Mouse (Mus musculus) spleen, postnatal 4 days (tissue): ENCODE data around the gene Dlgap5.

Experiments
- DNase-seq, 2 experiments: peaks; one replicate each; pipeline ENCODE4 v3.0.0; 2022; ENCODE audit warnings: low spot score in 2 of 2

Gene Dlgap5

DNA sequence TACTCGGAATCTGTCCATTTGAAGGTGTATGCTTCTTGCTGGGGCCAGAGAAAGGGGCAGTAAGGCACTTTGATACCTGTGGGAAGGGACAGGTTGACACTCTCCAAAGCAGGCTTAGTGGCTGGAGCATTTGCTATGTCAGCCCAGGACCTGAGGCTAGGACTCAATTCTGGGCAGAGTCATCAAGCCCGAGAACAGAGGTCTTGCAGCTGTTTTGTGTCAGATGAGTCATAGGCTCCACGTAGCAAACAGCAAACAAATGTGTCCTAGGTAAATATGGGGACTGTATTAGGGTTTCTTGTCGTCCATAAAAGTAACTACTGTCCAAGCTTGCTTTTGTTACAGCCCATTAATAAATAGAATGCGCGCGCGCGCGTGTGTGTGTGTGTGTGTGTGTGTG is 65.9 kb downstream of the Dlgap5 start:
- no peak for DNase-seq

DNA sequence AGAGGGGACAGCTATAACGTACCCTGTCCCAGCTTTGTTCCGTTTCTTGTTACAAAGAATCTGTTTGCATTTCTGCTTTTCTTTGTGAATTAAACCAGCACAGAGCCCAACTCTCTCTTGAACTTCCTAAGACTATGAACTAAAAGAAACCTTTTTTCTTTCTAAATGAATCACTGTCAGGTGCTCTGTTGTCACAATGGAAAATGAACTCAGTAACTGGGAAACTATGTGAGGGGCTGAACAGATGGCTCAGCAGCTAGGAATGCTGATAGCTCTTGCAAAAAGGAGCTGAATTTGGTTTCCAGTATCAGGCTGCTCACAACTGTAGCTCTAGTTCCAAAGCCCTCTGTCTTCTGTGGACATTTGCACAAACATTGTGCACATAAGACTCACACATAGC is 67.2 kb downstream of the Dlgap5 start:
- DNase-seq: no peak

DNA sequence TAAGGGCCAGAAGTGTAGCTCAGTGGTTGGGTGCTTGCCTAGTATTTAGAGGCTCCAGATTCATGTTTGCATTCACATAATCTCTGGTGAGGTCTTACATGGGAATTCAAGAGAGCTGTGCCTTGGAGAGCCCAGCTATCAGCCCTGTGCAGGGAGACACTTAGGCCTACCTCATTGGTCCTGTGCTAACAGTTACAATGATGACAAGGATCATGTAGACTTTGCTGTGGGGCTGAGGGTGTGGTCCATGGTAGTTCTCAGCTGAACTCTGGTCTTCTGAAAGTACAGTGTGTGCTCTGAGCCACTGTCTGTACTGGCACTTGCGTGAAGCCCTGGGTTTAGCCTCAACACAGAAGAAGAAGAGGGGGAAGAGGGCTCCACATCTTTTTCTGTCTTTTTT is 71.5 kb downstream of the Dlgap5 start:
- DNase-seq: no peak

DNA sequence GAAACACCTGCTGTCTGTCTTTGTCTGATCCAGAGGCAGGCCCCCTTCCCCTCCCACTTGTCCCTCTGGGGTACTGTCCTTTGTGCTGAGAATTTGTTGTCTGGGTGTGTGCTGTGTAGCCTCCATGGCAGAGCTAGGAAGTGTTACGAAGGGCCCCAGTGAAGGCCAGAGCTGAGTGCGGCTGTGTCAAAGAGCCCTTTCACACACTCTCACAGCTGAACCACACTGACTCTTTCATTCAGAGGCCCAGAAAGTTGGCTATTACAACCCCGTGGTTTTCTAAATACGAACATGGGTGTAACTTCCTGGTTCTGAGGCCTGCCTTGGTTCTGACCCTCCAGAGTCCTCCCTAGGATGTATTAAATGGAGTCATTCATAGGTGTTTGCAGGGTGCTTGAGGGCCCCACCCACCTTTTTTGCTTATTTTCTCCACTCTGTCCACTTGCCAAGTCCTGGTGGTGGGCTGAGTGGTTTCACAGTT is 76.4 kb downstream of the Dlgap5 start:
- DNase-seq: no peak

DNA sequence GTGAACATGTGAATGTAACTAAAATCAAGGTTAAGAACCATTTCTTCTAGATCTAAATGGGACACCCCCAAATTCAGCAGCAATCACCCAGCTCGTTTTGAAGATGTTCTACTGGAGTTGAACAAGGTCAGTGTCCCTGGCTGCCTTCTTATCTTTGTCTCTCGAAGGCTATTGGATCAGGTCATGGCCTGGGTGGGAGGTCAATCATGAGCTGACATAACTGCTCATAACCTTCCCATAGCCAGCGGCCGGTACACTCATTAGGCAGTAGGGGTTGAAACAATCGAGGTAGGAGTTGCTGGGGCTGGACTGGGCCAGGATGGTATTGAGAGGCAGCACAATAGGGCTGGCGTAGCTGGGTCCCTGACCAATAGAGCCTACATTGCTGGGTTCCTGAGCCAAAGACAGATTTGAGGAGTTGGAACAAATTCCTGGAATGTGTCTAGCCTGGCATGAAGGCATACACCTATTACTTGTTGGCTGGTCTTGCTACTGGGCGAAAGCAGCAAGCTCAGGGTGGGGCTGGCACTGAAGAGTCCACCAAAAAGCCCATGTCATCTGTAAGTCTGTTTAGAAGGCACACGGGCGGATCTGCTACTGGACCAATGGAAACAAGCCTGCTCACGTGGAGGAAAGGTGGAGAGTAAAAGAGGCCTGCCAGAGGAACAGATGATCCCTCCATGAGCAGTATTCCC is 77.8 kb downstream of the Dlgap5 start:
- DNase-seq: no peak
